Comparison of ENCODE assay signal across 32 mouse cellular contexts in the genomic region with DNA sequence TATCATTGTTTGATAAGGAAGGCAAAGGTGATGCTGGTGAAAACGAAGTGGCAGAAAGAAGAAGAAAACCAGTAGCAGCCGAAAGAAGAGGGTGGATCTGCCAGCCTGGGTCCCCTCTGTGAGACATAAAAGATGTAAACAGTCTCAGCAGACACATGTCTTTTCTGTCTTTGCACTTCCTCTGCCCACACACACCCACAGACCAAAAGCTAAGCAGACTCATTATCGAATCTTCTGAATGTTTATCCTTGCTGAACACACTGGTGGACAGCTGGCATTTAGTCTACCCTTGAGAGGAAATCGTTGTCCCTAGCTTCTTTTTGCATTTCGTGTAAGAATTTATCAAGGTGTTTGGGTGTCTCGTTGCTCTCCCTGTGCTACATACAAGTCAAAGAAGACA.
DNase-seq lines count a peak whose midpoint lies in the region; ATAC-seq lines count a peak whose summit lies in the region.
"Had no signal": no experiment of that assay in that cellular context is flagged by ENCODE, and none has a peak within 500 bp of the region (broad histone marks: within the 10 kb centered on the region; RNA-seq: fewer than 3 reads in every experiment).

No protein-coding gene starts in this region.

- no peaks in the 10 kb centered on the region for H3K4me1 ChIP-seq in midbrain, embryonic 14.5 days (ENCODE audit: control insufficient read depth, insufficient read depth, low read length)
- H3K4me1 ChIP-seq: forebrain, embryonic 13.5 days; hindbrain, embryonic 12.5 days; intestine, embryonic 15.5 days; limb, embryonic 13.5 days; lung, embryonic 15.5 days; midbrain, embryonic 10.5 days had no signal

- no peak for DNase-seq in frontal cortex, postnatal 14 days (ENCODE audit: low spot score in 2 of 2)
- peak; percentile 21 for DNase-seq in layer of hippocampus, adult 9-10 months (ENCODE audit: low spot score)
- no peak for DNase-seq in layer of hippocampus, postnatal 25 days (ENCODE audit: extremely low spot score in 1 of 2, low spot score in 1 of 2)
- peak; percentile 27 to 45 for DNase-seq in right cerebral cortex, postnatal 36 days (ENCODE audit: low spot score in 2 of 2)
- no peak for DNase-seq in right cerebral cortex, postnatal 4 days
- DNase-seq in adipocyte (ENCODE audit: low spot score): no peak
- DNase-seq in midbrain, embryonic 14.5 days: no peak
- DNase-seq: adrenal gland, adult 8-10 months; cerebellum, adult 11 months; cerebellum, adult 9-10 months; cerebellum, postnatal 36 days; gastrocnemius, postnatal 10 days; heart, postnatal 36 days; kidney, adult 2 months; kidney, postnatal 4 days; spleen, adult 18-20 months; thymus, adult 2 months; thymus, postnatal 36 days had no signal

- no peak overlapping the region for H3K4me3 ChIP-seq in midbrain, embryonic 14.5 days (replicated peaks; ENCODE audit: low read depth, low read length)
- H3K4me3 ChIP-seq: forebrain, embryonic 13.5 days; hindbrain, embryonic 12.5 days; intestine, embryonic 15.5 days; limb, embryonic 13.5 days; lung, embryonic 15.5 days; midbrain, embryonic 10.5 days had no signal

- no peak overlapping the region for H3K27ac ChIP-seq in midbrain, embryonic 14.5 days (replicated peaks; ENCODE audit: low read depth, low read length)
- H3K27ac ChIP-seq: forebrain, embryonic 13.5 days; hindbrain, embryonic 12.5 days; hindbrain, postnatal 0 days; intestine, embryonic 15.5 days; kidney, postnatal 0 days; limb, embryonic 13.5 days; lung, embryonic 15.5 days; midbrain, embryonic 10.5 days had no signal

- ATAC-seq in frontal cortex, adult (ENCODE audit: low TSS enrichment): peak; percentile 90
- ATAC-seq in midbrain, embryonic 14.5 days (ENCODE audit: low FRiP score, low TSS enrichment): no peak
- ATAC-seq: activated CD4-positive, CD25-positive, alpha-beta regulatory T cell, adult 4 months; forebrain, embryonic 13.5 days; hindbrain, postnatal 0 days; intestine, embryonic 15.5 days; midbrain, embryonic 16.5 days had no signal

- WGBS in midbrain, embryonic 14.5 days: 93% methylated on average over 6 of the region's 6 CpGs

- H3K9me3 ChIP-seq in midbrain, embryonic 14.5 days (ENCODE audit: control insufficient read depth, low read length): no peaks in the 10 kb centered on the region
- H3K9me3 ChIP-seq: hindbrain, embryonic 12.5 days; intestine, embryonic 15.5 days; limb, embryonic 13.5 days; lung, embryonic 15.5 days; midbrain, embryonic 10.5 days had no signal

- no peak overlapping the region for H3K4me2 ChIP-seq in midbrain, embryonic 14.5 days (ENCODE audit: low read length)
- H3K4me2 ChIP-seq: forebrain, embryonic 13.5 days; heart, embryonic 11.5 days; hindbrain, embryonic 12.5 days; intestine, embryonic 15.5 days; limb, embryonic 13.5 days; liver, embryonic 11.5 days; lung, embryonic 15.5 days had no signal

- H3K9ac ChIP-seq in midbrain, embryonic 14.5 days (replicated peaks; ENCODE audit: low read length): no peak overlapping the region
- H3K9ac ChIP-seq: forebrain, embryonic 13.5 days; hindbrain, embryonic 12.5 days; intestine, embryonic 15.5 days; limb, embryonic 13.5 days; lung, embryonic 15.5 days had no signal

- H3K27me3 ChIP-seq in midbrain, embryonic 14.5 days (ENCODE audit: control insufficient read depth, insufficient read depth, low read length): no peaks in the 10 kb centered on the region
- H3K27me3 ChIP-seq: CH12.LX; forebrain, embryonic 13.5 days; hindbrain, embryonic 12.5 days; intestine, embryonic 15.5 days; limb, embryonic 13.5 days; lung, embryonic 15.5 days had no signal

- H3K36me3 ChIP-seq in midbrain, embryonic 14.5 days (ENCODE audit: control insufficient read depth, insufficient read depth, low read length): no peaks in the 10 kb centered on the region
- H3K36me3 ChIP-seq: hindbrain, embryonic 12.5 days; intestine, embryonic 15.5 days; limb, embryonic 13.5 days; lung, embryonic 15.5 days; midbrain, embryonic 10.5 days had no signal

Comparison
In these comparisons a context has a peak if more than half of its experiments do, and no peak if none do; other contexts are left out.
1. DNase-seq: peak in layer of hippocampus, adult 9-10 months (single experiment) and right cerebral cortex, postnatal 36 days (2 of 2); none in frontal cortex, postnatal 14 days (0 of 2), layer of hippocampus, postnatal 25 days (0 of 2), right cerebral cortex, postnatal 4 days (single experiment), adipocyte (single experiment) and midbrain, embryonic 14.5 days (single experiment).